Mouse (Mus musculus) stomach, embryonic 14.5 days (tissue): ENCODE measurements around the gene Nrip3. TPM values are rescaled to one million over a fixed set of nuclear protein-coding genes. Genes with fewer than 3 reads are reported as not detected.
A peak's percentile ranks its signal among the peaks of the same experiment; 100 is the strongest.

Experiments
- ATAC-seq: fragments of 200-750 bp; cut with Nextera tagmentation; 2 replicates; pipeline ENCODE4 v1.8.0; 2017; ENCODE audit warnings: low read depth, moderate TSS enrichment; ENCODE audit not compliant: insufficient number of reproducible peaks, insufficient read depth, low FRiP score
- H3K27ac ChIP-seq: fragments of 300-500 bp; sonication (generic); 2 replicates; pipeline ENCODE4 v1.5.1; 2014; ENCODE audit warnings: mild to moderate bottlenecking, low read length, moderate library complexity, mixed read lengths
- H3K27me3 ChIP-seq: fragments of 300-500 bp; sonication (generic); 2 replicates; pipeline ENCODE4 v1.6.1; 2014; ENCODE audit warnings: low read length, control low read depth, mixed read lengths; ENCODE audit not compliant: control insufficient read depth, insufficient read depth
- H3K36me3 ChIP-seq: fragments of 300-500 bp; sonication (generic); 2 replicates; pipeline ENCODE4 v1.6.1; 2014; ENCODE audit warnings: mild to moderate bottlenecking, control low read depth, low read length, moderate library complexity, mixed read lengths; ENCODE audit not compliant: control insufficient read depth, insufficient read depth
- H3K4me1 ChIP-seq: fragments of 300-500 bp; sonication (generic); 2 replicates; pipeline ENCODE4 v1.6.1; 2014; ENCODE audit warnings: low read length, control low read depth, mixed read lengths; ENCODE audit not compliant: control insufficient read depth, insufficient read depth
- H3K4me2 ChIP-seq: fragments of 300-500 bp; sonication (generic); replicated peaks from 2 replicates; pipeline ENCODE4 v1.6.1; 2014; ENCODE audit warnings: low read depth, low read length, control low read depth
- H3K4me3 ChIP-seq: fragments of 300-500 bp; sonication (generic); 2 replicates; pipeline ENCODE4 v1.5.1; 2014; ENCODE audit warnings: low read depth, low read length, control low read depth
- H3K9ac ChIP-seq: fragments of 300-500 bp; sonication (generic); replicated peaks from 2 replicates; pipeline ENCODE4 v1.6.1; 2014; ENCODE audit warnings: low read depth, mild to moderate bottlenecking, control low read depth, low read length, moderate library complexity, mixed read lengths
- H3K9me3 ChIP-seq: fragments of 300-500 bp; sonication (generic); 2 replicates; pipeline ENCODE4 v1.6.1; 2016; ENCODE audit warnings: low read depth, low read length, control low read depth; ENCODE audit not compliant: control insufficient read depth
- WGBS: fragments of 180-500 bp; shearing (Covaris S2); extraction: QIAGEN DNeasy Blood & Tissue Kit; methylation state at CpG from one replicate; pipeline ENCODE4 v1.1.7; 2014; 5-methylcytosine and 5-hydroxymethylcytosine counted together
- polyA plus RNA-seq: library from polyadenylated mRNA; unstranded; fragments of >200 nt; fragmentation: Nextera tagmentation; extraction: Ambion mirVana; gene quantifications from 2 replicates; pipeline ENCODE4 v1.2.1, GENCODE M21; 2014

Nrip3 gene
- polyA plus RNA-seq, 1 experiment from 2014 or later, result 0.94 TPM

DNA sequence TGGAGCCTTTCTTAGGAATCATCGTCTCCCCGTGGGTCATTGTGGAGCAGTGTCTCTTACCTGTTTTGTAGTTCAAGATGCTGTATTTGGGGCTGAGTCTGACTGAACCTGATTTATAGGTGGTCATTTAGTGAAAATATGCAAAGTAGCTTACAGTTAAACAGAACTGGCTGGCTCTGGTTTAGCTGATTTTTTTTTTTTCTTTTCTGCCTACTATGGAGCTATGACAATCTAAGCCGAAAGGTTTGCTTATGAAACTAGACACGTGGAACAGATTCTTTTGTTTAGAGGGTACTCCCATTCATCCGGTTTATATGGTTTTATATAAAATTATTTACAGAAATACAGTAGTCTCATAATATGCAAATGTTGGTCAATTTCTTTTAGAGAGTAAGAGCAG, 50.2 kb downstream of the Nrip3 start, which contains the start of gene Ascl3:
Ascl3 (minus strand) TSS at position 101 of the 400 bp plus-strand sequence.
- H3K36me3 ChIP-seq, result peaks cover 5% of the 10 kb centered on the region; the same call in 1 of the 2 replicates

DNA sequence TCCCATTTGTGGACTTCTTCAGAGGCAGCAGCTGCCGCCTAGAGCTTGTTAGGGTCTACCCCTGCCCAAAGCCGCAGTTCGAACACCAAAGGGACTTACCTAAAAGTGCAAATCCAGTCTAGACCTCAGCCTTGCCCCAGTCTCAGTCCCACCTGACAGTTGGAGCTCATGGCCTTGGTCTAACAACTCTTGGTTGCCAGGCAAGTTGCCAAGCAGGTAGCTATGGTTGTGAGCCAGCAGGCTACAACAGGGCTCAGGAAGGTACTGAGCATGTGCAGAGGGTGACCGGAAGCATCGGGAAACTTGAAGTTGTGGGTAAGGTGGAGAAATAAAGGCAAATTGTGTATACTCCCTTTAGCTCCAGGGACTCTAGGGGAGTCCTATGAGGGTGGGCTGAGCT, 58.1 kb downstream of the Nrip3 start, which contains the start of gene BC051019:
BC051019 (minus strand) TSS at position 154 of the 400 bp plus-strand sequence.
- ATAC-seq, result no peak
- no peaks in the 10 kb centered on the region for H3K36me3 ChIP-seq
- 90% methylated on average over 5 of the region's 5 CpGs for WGBS
- no peak within 1 kb of the TSS for H3K27ac ChIP-seq
- H3K4me2 ChIP-seq, result no peak within 1 kb of the TSS
- H3K4me3 ChIP-seq, result no peak within 1 kb of the TSS
- H3K27me3 ChIP-seq, result no peaks in the 10 kb centered on the region
- no peaks in the 10 kb centered on the region for H3K9me3 ChIP-seq
- H3K4me1 ChIP-seq, result no peaks in the 10 kb centered on the region
- no peak within 1 kb of the TSS for H3K9ac ChIP-seq

More for the DNA sequence above, 50.2 kb downstream of the Nrip3 start, which contains the start of gene Ascl3:
- ATAC-seq, result no peak
- no peaks in the 10 kb centered on the region for H3K9me3 ChIP-seq
- WGBS, result 87% methylated on average over 5 of the region's 5 CpGs
- no peaks in the 10 kb centered on the region for H3K27me3 ChIP-seq
- peaks cover 7% of the 10 kb centered on the region; the same call in 1 of the 2 replicates for H3K4me1 ChIP-seq
- no peak within 1 kb of the TSS for H3K4me2 ChIP-seq
- H3K4me3 ChIP-seq, result no peak within 1 kb of the TSS
- no peak within 1 kb of the TSS for H3K9ac ChIP-seq
- no peak within 1 kb of the TSS for H3K27ac ChIP-seq

DNA sequence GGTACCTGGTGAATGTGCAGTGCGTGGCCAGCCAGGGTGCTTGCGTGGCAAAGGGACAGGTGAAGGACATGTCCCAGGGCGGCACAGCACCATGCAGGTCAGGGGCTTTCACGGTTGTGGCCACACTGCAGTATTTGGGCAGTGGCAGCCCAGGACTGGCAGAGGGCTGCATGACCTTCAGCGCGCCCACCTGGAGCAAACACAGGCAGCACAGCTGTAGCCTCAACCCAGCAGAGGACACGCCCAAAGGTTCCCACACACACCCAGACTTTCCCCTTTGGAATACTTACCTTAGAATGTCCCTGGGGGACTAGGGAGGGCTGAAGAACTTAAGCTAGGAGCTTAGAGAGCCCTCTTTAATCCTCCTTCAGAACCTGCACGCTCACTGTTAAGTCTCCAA, 58.7 kb downstream of the Nrip3 start:
- H3K4me1 ChIP-seq, result no peaks in the 10 kb centered on the region
- H3K27ac ChIP-seq, result no peak overlapping the region
- H3K36me3 ChIP-seq, result no peaks in the 10 kb centered on the region
- ATAC-seq, result 0 out of 2 replicates have a peak, but pooled peaks have one; percentile 40
- H3K4me2 ChIP-seq, result no peak overlapping the region
- H3K4me3 ChIP-seq, result no peak overlapping the region
- WGBS, result 86% methylated on average over 8 of the region's 8 CpGs
- H3K27me3 ChIP-seq, result no peaks in the 10 kb centered on the region
- no peak overlapping the region for H3K9ac ChIP-seq
- no peaks in the 10 kb centered on the region for H3K9me3 ChIP-seq

GRCm38 (mm10) chr7:109722618-109723017, 59.2 kb downstream of the Nrip3 start:
- WGBS, result 94% methylated on average over 2 of the region's 2 CpGs
- H3K4me2 ChIP-seq, result no peak overlapping the region

GRCm38 (mm10) chr7:109719286-109719685, 62.5 kb downstream of the Nrip3 start:
- H3K4me1 ChIP-seq, result no peaks in the 10 kb centered on the region
- no peak overlapping the region for H3K27ac ChIP-seq
- no peak overlapping the region for H3K9ac ChIP-seq
- no peaks in the 10 kb centered on the region for H3K9me3 ChIP-seq
- no peak for ATAC-seq
- H3K4me2 ChIP-seq, result no peak overlapping the region
- H3K4me3 ChIP-seq, result no peak overlapping the region
- no peaks in the 10 kb centered on the region for H3K27me3 ChIP-seq
- H3K36me3 ChIP-seq, result no peaks in the 10 kb centered on the region
- WGBS, result 60% methylated on average over 9 of the region's 9 CpGs

More at GRCm38 (mm10) chr7:109722618-109723017, 59.2 kb downstream of the Nrip3 start:
- no peaks in the 10 kb centered on the region for H3K36me3 ChIP-seq
- H3K9me3 ChIP-seq, result no peaks in the 10 kb centered on the region
- H3K27me3 ChIP-seq, result no peaks in the 10 kb centered on the region
- H3K9ac ChIP-seq, result no peak overlapping the region
- ATAC-seq, result no peak
- H3K4me3 ChIP-seq, result no peak overlapping the region
- no peaks in the 10 kb centered on the region for H3K4me1 ChIP-seq
- H3K27ac ChIP-seq, result no peak overlapping the region

DNA sequence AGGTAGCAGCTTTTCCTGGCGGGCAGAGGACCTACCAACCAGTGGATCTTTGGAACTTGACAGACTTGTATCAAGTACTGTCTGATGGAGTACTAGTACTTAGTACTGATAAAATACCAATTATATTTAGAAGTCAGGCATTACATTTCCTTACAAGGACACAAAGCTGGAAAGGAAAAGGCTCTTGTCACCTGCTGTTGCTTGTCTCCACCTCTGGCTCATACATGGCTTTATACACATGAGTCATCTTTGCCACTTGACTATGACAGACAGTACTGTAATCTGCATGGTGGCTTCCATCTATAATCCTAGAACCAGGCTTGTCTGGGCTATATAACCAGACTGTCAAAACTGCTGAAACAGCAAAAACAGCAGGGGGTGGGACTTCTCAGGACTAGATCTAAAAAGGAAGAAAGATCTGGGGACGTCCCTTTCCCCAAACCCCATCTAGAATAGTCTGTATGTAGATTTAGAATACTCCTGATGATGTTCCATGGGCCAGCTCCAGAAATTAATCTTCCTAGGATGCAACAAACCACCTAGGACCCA, 68.3 kb downstream of the Nrip3 start:
- Histone ChIP-seq H3K36me3 (no peaks in the 10 kb centered on the region; the same call in 1 of the 2 replicates), H3K4me3 (no peak overlapping the region), H3K9me3 (no peaks in the 10 kb centered on the region), H3K9ac (no peak overlapping the region), H3K4me1 (peaks cover 3% of the 10 kb centered on the region; the same call in 1 of the 2 replicates), H3K27ac (no peak overlapping the region), H3K4me2 (no peak overlapping the region), H3K27me3 (no peaks in the 10 kb centered on the region)
- 85% methylated on average over 2 of the region's 2 CpGs for WGBS
- ATAC-seq, result no peak

GRCm38 (mm10) chr7:109712198-109712597, 69.6 kb downstream of the Nrip3 start:
- Histone ChIP-seq H3K4me2 (no peak overlapping the region), H3K36me3 (no peaks in the 10 kb centered on the region; the same call in 1 of the 2 replicates), H3K27me3 (no peaks in the 10 kb centered on the region), H3K9me3 (no peaks in the 10 kb centered on the region), H3K27ac (no peak overlapping the region), H3K4me1 (peaks cover 3% of the 10 kb centered on the region; the same call in 1 of the 2 replicates), H3K4me3 (no peak overlapping the region), H3K9ac (no peak overlapping the region)
- ATAC-seq, result no peak
- 90% methylated on average over 7 of the region's 7 CpGs for WGBS

GRCm38 (mm10) chr7:109710069-109710468, 71.8 kb downstream of the Nrip3 start:
- no peak for ATAC-seq
- 46% methylated on average over 1 of the region's 1 CpGs for WGBS
- Histone ChIP-seq H3K27me3 (no peaks in the 10 kb centered on the region), H3K27ac (no peak overlapping the region), H3K4me2 (no peak overlapping the region), H3K36me3 (no peaks in the 10 kb centered on the region; the same call in 1 of the 2 replicates), H3K9me3 (no peaks in the 10 kb centered on the region), H3K4me3 (no peak overlapping the region), H3K9ac (no peak overlapping the region), H3K4me1 (peaks cover 3% of the 10 kb centered on the region; the same call in 1 of the 2 replicates)
